Mouse (Mus musculus): ENCODE data around the gene Gm5485. TPM values are rescaled to one million over a fixed set of nuclear protein-coding genes. Genes with fewer than 3 reads are reported as not detected.

Gene Gm5485
- polyA plus RNA-seq, 2 experiments from 2014 or later: not detected

DNA sequence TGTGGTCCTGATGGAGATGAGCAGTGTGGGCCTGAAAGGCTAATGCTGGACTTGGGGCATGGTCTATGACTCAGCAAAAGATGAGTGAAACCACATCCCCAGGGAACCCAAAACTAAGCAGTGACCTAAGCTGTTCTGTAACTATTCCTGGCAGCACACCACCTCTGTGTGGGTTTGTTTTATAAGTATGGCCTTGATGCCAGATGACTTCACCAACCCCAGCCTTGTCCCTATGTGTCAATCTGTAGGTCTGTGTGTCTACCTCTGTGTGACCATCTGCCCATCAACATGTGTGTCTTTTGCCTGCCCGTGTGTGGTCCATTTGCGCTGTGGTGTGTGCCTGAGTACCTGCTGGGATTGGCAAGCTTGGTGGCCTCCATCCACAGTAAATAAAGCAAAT lies 44.1 kb downstream of the Gm5485 start:
- ATAC-seq: no peak

DNA sequence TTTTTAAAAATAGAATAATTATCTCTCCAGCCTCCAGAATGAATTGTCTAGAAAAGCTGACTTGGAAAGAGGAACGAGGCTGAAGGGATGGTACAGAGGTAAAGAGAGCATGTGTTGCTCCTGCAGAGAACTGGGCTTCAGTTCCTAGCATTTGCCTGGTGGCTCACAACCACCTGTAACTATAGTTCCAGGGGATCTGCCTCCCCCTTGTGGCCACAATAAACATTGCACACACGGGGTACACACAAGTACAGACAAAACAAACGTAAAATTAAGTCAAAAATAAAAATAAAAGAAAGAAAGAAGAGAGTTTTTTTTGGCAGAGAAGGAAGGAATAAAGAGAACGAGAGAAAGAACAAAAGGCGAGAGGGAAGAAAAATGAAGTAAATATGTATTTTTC lies 45.4 kb downstream of the Gm5485 start:
- ATAC-seq: no peak

DNA sequence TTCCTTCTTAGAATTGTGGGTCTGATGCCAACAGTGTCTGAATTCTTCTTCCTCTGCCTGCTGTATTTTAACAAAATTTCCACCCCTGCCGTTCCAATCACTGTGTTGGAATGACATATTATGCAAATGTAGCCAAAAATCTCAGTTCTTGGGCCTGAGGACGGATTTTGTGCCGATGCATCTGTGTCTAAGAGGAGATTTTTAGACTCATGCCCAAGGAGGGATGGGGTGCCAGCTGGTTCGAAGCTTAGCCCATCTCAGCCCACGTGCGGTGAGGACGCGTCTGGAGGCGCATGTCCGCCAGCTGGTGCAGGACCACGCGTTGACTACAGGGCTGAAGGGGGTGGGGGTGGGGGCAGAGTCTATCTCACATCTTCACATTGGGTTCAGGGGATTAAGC lies 51.3 kb downstream of the Gm5485 start:
- no peak for ATAC-seq

DNA sequence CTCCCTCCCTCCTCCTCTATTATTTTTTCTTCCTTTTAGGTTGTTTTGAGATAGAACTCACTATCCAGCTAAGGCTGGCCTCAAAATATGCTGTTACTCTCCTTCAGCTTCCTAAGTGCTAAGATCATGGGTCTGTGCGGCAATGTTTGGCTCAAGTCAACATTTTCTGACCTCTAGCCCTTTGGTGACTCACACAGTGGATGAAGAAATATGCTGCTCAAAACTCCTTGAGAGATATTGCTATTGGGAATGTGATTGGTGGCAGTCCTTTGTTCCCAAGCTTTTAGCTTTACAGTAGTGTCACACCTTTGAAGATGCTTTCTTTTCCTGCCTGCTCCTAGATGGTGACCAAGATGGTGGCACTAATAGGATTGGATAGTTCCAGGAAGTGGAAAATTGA lies 55.8 kb downstream of the Gm5485 start:
- no peak for ATAC-seq

DNA sequence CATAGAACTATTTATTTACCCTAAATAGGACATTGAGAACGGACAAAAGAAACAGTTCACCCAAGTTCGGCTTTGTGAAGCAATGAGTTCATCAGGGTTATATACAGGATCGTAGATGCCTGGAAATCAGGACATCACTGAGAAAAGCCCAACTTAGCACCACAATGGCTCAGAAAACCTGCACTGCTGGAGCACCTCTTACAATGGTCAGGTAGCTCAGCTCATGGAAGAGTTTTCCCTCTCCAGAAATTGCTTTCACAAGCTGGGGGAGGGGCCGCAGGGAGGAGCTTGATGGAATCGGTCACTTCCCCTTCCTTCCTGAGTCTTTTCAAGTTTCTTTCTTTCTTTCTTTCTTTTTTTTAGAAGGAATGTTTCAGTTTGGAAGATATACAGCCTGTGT lies 56.5 kb downstream of the Gm5485 start:
- no peak for ATAC-seq

Other genes starting within 250 kb of the Gm5485 start
- not detected for gene Dppa4, start 128.7 kb downstream of the Gm5485 start, polyA plus RNA-seq (2017; shearing (Covaris generic))
- gene Dppa2, start 108.5 kb downstream of the Gm5485 start, polyA plus RNA-seq (2017; shearing (Covaris generic)): not detected
- gene Morc1, start 18.8 kb upstream of the Gm5485 start, polyA plus RNA-seq (2017; shearing (Covaris generic)): 1 to 10 TPM in 1 of 2 experiments, under 1 TPM in 1; 0.40 to 1.2 TPM